Mouse (Mus musculus) lung, postnatal 25 days (tissue): Measurements from ENCODE around the gene Acvr2b.
"Not testable (repeated sequence)": the region's sequence is repeated elsewhere in the genome, so short reads cannot be mapped to it uniquely, and the experiment has no call there.

Experiments
- DNase-seq: peaks from one replicate; pipeline ENCODE4 v3.0.0; 2022; ENCODE audit warnings: low spot score

Gene Acvr2b

DNA sequence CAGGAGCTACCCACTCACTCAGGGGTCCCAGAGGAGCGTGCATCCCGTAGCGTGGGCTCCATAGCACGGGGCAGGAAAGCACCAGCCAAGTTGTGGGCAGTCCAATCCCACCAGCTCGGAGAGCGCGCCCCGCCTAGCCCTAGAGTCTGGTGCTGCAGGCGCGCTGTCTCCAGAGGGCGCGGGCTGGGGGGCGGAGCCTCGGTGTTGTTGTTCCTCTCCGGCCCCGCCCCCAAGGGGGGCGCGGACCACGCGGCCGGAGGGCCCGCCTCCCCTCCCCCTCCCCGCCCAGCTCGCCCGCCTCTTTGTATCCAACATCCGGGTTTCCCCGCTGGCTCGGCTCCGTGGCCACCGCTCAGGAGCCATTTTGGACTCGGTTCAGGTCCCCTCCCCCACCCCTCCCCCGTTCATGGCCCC, at the start of gene Acvr2b:
TSS of gene Acvr2b (plus strand) at position 318 of the 414 bp plus-strand sequence.
- peak; percentile 94 for DNase-seq

DNA sequence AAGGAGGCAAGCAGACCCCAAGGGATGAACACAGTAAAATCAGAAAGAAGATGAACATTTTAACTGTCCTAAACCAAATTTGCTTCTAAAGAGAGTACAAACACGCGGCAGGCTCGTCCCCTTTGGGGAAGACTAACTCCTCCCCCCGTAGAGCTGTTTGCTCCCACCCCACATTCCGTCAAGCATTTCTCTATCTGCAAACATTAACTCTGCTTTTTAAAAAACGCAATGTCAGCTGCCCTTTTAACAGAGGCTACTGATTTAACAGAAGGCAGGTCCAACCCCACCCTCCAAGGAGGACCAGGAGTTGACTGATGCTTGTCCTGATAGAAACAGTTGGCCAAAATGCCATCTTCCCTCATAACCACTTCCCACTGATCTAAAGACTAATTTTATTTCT, 48.0 kb upstream of the Acvr2b start:
- DNase-seq, result no peak

- DNase-seq, result no peak
Observed at GRCm38 (mm10) chr9:119355943-119356342, 46.0 kb upstream of the Acvr2b start.

DNA sequence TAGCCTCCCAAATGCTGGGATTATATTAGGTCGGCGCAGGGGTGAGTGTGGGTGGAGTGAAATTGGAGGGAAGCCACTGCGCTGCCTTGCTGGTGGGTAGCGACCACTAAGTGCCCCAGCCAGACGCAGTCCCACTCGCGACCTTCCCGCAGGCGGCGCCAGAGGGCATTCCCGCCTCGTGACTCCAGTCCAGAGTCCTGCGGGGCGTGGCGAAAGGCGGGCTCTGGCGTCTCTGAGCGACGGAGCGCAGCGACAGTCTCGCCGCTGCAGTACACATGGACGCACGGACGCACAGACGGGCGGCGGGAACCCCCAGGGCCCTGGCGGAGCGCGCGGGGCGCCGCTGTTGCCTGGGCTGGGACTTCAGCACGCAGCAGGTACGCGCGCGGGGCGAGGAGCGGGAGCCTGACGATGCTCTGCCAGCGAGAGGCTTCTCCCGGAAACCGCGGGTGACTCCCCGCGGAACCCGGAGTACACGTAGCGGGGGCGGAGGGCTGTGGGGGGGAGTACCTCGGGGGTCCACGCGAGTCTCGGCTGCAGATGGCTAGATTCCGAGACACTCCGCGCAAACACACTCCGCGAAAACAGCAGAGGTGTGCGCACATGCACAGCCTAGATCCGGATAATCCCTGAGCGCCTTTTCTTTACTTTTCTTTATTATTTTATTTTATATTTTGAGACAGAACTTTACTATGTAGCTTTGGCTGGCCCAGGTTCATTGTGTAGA, 44.4 kb upstream of the Acvr2b start, which contains the start of gene Xylb:
TSS of gene Xylb (plus strand) at position 51 of the 727 bp plus-strand sequence.
- DNase-seq, result peak; percentile 94

- DNase-seq, result no peak
Observed at GRCm38 (mm10) chr9:119358058-119358429, 43.9 kb upstream of the Acvr2b start.

DNA sequence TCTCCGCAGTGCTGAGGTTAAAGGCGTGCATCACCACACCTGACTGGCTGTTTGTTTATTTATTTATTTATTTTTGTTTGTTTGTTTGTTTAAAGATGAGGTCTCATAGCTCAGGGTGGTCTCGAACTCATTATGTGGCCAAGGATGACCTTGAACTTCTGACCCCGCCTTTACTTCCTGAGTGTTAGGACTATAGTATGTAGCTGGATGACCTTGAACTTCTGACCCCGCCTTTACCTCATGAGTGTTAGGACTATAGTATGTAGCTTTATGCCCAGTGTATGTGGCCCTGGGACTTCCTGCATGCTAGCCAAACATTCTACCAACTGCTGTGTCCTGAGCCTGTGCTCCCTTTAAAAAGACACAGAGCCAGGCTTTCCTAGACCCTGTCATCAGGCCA, 40.5 kb upstream of the Acvr2b start:
- DNase-seq, result no peak

- no peak for DNase-seq
Observed at GRCm38 (mm10) chr9:119363229-119363628, 38.7 kb upstream of the Acvr2b start.

GRCm38 (mm10) chr9:119365284-119365683, 36.6 kb upstream of the Acvr2b start, which contains the start of gene Slc22a14:
Gene Slc22a14 (minus strand): TSS chr9:119365553.
- DNase-seq, result no peak

DNA sequence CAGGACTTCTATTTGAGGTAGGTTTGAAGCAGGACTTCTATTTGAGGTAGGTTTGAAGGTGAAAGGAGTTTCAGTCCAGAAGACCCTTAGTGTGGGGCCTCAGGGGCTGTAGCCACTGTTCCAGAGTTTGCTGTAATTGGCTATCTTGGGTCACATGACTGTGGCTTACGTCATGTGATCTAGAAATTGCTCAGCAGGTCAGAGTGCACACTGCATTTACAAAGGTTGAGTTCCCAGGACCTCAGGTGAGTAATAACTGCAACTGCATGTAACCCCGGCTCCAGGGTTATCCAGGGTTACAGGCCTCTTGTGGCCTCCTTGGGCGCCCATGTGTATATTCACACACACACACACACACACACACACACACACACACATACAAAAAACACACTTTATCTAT, 33.6 kb upstream of the Acvr2b start:
- no peak for DNase-seq

DNA sequence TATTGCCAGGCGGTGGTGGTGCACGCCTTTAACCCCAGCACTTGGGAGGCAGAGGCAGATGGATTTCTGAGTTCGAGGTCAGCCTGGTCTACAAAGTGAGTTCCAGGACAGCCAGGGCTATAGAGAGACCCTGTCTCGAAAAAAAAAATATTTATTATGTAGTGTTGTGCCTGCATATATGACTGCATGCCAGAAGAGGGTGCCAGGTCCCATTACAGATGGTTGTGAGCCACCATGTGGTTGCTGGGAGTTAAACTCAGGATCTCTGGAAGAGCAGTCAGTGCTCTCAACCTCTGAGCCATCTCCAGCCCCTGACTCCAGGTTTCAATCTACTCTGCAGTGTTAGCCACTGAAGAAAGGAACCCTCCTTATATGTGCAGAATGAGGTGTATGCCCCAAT, 31.1 kb upstream of the Acvr2b start:
- DNase-seq, result not testable (repeated sequence)

DNA sequence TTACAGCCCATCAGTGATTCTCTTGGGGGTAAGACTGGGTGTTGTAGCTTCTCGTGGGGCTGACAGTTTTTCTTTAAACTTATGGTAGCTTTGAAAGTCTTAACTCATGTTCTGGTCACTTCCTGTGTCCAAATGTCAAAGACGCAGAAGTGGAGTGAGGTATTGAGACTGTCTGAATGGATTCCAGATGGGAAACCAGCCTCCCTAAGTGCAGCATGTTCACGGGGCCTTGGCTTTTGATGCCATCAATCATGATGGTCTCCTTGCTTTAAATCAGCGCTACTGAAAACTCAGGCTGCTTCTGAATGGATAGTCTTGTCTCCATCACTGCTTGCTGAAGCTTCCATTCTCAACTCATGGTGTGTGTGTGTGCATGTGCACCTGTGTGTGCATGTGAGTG, 30.7 kb upstream of the Acvr2b start:
- no peak for DNase-seq

DNA sequence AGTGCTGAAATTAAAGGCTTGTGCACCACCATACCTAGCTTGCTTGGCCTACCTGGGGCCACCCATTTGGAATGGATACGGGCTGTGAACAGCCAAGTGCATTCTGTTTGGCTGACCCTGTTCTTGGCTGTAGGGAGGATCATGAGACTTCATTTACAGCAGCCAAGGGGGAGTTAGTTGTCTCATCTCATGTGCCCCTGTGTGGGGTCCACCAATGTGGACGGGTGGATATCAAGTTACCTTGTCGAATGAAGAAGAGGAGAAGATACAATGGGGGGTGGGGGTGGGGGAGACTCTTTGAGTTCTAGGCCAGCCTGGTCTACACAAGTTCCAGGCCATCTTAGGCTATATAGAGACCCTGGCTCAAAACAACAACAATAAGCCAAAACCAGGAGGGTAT, 26.9 kb upstream of the Acvr2b start:
- no peak for DNase-seq

- no peak for DNase-seq
Observed at GRCm38 (mm10) chr9:119375556-119375955, 26.4 kb upstream of the Acvr2b start.

GRCm38 (mm10) chr9:119378231-119378630, 23.7 kb upstream of the Acvr2b start:
- no peak for DNase-seq

GRCm38 (mm10) chr9:119382603-119383002, 19.3 kb upstream of the Acvr2b start:
- DNase-seq, result no peak

GRCm38 (mm10) chr9:119388956-119389355, 13.0 kb upstream of the Acvr2b start:
- DNase-seq, result no peak

DNA sequence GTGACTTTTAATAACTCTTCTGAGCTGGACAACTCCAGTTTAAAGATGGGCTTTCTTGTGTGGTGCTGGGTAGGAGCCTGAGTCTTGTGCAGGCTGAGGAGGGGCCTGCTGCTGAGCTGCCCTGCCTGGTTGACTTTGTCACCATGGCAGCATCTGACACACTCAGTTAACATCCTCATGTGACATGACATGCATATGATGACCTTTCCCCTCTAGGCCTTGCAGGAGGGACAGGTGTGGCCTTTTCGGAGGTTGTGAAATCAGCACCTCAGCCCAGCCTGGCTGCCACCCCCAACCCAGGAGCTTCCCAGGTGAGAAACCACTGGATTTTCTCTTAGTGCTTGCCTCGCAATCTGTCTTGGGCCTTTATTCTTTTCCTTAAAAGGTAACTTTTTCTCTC, 11.7 kb upstream of the Acvr2b start:
- no peak for DNase-seq

DNA sequence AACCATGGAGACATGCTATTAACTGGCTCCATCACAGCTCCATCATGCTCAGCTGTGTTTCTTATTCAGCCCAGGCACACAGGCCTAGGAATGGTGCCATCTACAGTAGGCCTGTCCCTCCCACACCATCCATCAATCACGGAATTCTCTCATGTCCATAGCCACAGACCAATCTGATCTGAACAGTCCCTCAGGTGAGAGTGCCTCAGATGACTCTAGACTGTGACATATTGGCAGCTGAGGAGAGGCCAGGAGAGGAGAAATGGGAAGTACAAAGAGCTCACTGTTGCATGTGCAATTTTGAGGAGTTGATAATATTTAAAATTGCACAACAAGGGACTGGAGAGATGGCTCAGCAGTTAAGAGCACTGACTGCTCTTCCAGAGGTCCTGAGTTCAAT, 7.1 kb upstream of the Acvr2b start:
- DNase-seq, result no peak

GRCm38 (mm10) chr9:119401351-119401750, 567 bp upstream of the Acvr2b start:
- DNase-seq, result peak; percentile 14

- DNase-seq, result peak; percentile 28
Observed at GRCm38 (mm10) chr9:119402253-119403235, 626 bp downstream of the Acvr2b start.

GRCm38 (mm10) chr9:119403236-119403641, 1.3 kb downstream of the Acvr2b start:
- DNase-seq, result peak; percentile 16

GRCm38 (mm10) chr9:119404090-119404489, 2.2 kb downstream of the Acvr2b start:
- no peak for DNase-seq

- DNase-seq, result peak; percentile 18
Observed at GRCm38 (mm10) chr9:119407884-119408283, 6.0 kb downstream of the Acvr2b start.
